Mouse (Mus musculus) spleen, adult 2 months (tissue): ENCODE data around the gene Lrp4.

Source experiments
- CTCF ChIP-seq: fragments of 200-500 bp; IDR thresholded peaks from 2 replicates; pipeline ENCODE4 v1.5.1; 2011; ENCODE audit warnings: mild to moderate bottlenecking, inconsistent platforms; ENCODE audit not compliant: insufficient read depth, insufficient read length, insufficient replicate concordance; ENCODE audit errors: extremely low read depth
- POLR2A ChIP-seq: fragments of 200-500 bp; IDR thresholded peaks from 2 replicates; pipeline ENCODE4 v1.6.1; 2011; ENCODE audit warnings: low read depth, low read length, inconsistent platforms

- TF ChIP-seq CTCF = no peak
- no peak for TF ChIP-seq POLR2A
Measured at GRCm38 (mm10) chr2:91439271-91439670, 18.0 kb upstream of the Lrp4 start.
